Mouse (Mus musculus): ENCODE data around the gene Morn3. TPM values are rescaled to one million over a fixed set of nuclear protein-coding genes. Genes with fewer than 3 reads are reported as not detected.
A peak's percentile ranks its signal among the peaks of the same experiment; 100 is the strongest.

The Morn3 gene
- total RNA-seq, 2 experiments from 2014 or later: not detected

GRCm38 (mm10) chr5:123027436-123027835 is 19.4 kb downstream of the Morn3 start:
- intact Hi-C loops (cut with DNase I): no loop called here
- DNase-seq: no peak

- intact Hi-C loops (cut with DNase I): no loop called here
- no peak for DNase-seq
Observed at GRCm38 (mm10) chr5:123026414-123026813, 20.4 kb downstream of the Morn3 start.

GRCm38 (mm10) chr5:123024965-123025573 is 21.7 kb downstream of the Morn3 start:
- intact Hi-C loops (cut with DNase I): no loop called here
- no peak for DNase-seq

GRCm38 (mm10) chr5:123024312-123024711 is 22.5 kb downstream of the Morn3 start:
- no peak for DNase-seq
- intact Hi-C loops (cut with DNase I): no loop called here

- peak; percentile 53 to 62 for DNase-seq
- intact Hi-C loops (cut with DNase I): no loop called here
Observed at GRCm38 (mm10) chr5:123023049-123023448, 23.8 kb downstream of the Morn3 start.

GRCm38 (mm10) chr5:123021438-123021837 is 25.4 kb downstream of the Morn3 start:
- intact Hi-C loops (cut with DNase I): no loop called here
- no peak for DNase-seq

- intact Hi-C loops (cut with DNase I): no loop called here
- no peak for DNase-seq
Observed at GRCm38 (mm10) chr5:123020426-123020825, 26.4 kb downstream of the Morn3 start.

GRCm38 (mm10) chr5:123019336-123020016 is 27.3 kb downstream of the Morn3 start:
- intact Hi-C loops (cut with DNase I): no loop called here
- DNase-seq: peak; percentile 51 to 63

GRCm38 (mm10) chr5:123017504-123017903 is 29.3 kb downstream of the Morn3 start:
- no peak for DNase-seq
- intact Hi-C loops (cut with DNase I): no loop called here

- intact Hi-C loops (cut with DNase I): loop anchor here (1.0 to 2.0 kb wide), 4 partner anchors 24 to 91 kb away; no protein-coding TSS in a partner anchor
Observed at GRCm38 (mm10) chr5:123015915-123016314, 30.9 kb downstream of the Morn3 start.

GRCm38 (mm10) chr5:123014753-123015701 is 31.8 kb downstream of the Morn3 start, which contains the start of gene Orai1:
TSS of gene Orai1 (plus strand) at chr5:123015074.
- DNase-seq: peak; percentile 99
- intact Hi-C loops (cut with DNase I): loop anchor here (1.0 to 2.0 kb wide), 4 partner anchors 25 to 90 kb away; no protein-coding TSS in a partner anchor

More at GRCm38 (mm10) chr5:123015915-123016314, 30.9 kb downstream of the Morn3 start:
- no peak for DNase-seq

- intact Hi-C loops (cut with DNase I): loop anchor here (1.0 to 2.0 kb wide), 5 partner anchors 25 to 89 kb away; partner anchors contain the start of gene Kdm2b
- peak; percentile 81 to 84 for DNase-seq
Observed at GRCm38 (mm10) chr5:123013599-123014315, 33.1 kb downstream of the Morn3 start.

- no peak for DNase-seq
- intact Hi-C loops (cut with DNase I): loop anchor here (2.0 kb wide), 1 partner anchor 23 kb away; the partner anchor contains the start of gene Kdm2b
Observed at GRCm38 (mm10) chr5:123011705-123012104, 35.1 kb downstream of the Morn3 start.

GRCm38 (mm10) chr5:123010806-123011205 is 36.0 kb downstream of the Morn3 start:
- intact Hi-C loops (cut with DNase I): no loop called here
- DNase-seq: no peak

- intact Hi-C loops (cut with DNase I): no loop called here
- DNase-seq: no peak
Observed at GRCm38 (mm10) chr5:123009873-123010272, 36.9 kb downstream of the Morn3 start.

- intact Hi-C loops (cut with DNase I): no loop called here
- no peak for DNase-seq
Observed at GRCm38 (mm10) chr5:123008877-123009493, 37.8 kb downstream of the Morn3 start.

GRCm38 (mm10) chr5:123005716-123006592 is 40.9 kb downstream of the Morn3 start:
- DNase-seq: no peak
- intact Hi-C loops (cut with DNase I): no loop called here

GRCm38 (mm10) chr5:123000901-123001300 is 45.9 kb downstream of the Morn3 start:
- intact Hi-C loops (cut with DNase I): no loop called here
- DNase-seq: no peak
